Mouse (Mus musculus) midbrain, embryonic 16.5 days (tissue): ENCODE results near the gene Gm21518. TPM values are rescaled to one million over a fixed set of nuclear protein-coding genes. Genes with fewer than 3 reads are reported as not detected.
"Not testable (repeated sequence)": the region's sequence is repeated elsewhere in the genome, so short reads cannot be mapped to it uniquely, and the experiment has no call there.

ENCODE experiments used
- ATAC-seq: fragments of 200-750 bp; cut with Nextera tagmentation; 2 replicates; pipeline ENCODE4 v1.8.0; 2017; ENCODE audit warnings: moderate TSS enrichment
- H3K27ac ChIP-seq: fragments of 300-500 bp; sonication (generic); 2 replicates; pipeline ENCODE4 v1.5.1; 2014; ENCODE audit warnings: mild to moderate bottlenecking, low read length, mixed read lengths
- H3K27me3 ChIP-seq: fragments of 300-500 bp; sonication (generic); 2 replicates; pipeline ENCODE4 v1.6.1; 2014; ENCODE audit warnings: low read depth, low read length, mixed read lengths; ENCODE audit not compliant: control insufficient read depth, insufficient read depth
- H3K36me3 ChIP-seq: fragments of 300-500 bp; sonication (generic); 2 replicates; pipeline ENCODE4 v1.6.1; 2014; ENCODE audit warnings: mild to moderate bottlenecking, low read length, moderate library complexity, mixed read lengths; ENCODE audit not compliant: control insufficient read depth, insufficient read depth
- H3K4me1 ChIP-seq: fragments of 300-500 bp; sonication (generic); 2 replicates; pipeline ENCODE4 v1.6.1; 2014; ENCODE audit warnings: mild to moderate bottlenecking, low read length, mixed read lengths; ENCODE audit not compliant: control insufficient read depth, insufficient read depth
- H3K4me2 ChIP-seq: fragments of 300-500 bp; sonication (generic); 2 replicates; pipeline ENCODE4 v1.6.1; 2014; ENCODE audit warnings: mild to moderate bottlenecking, low read length, mixed read lengths
- H3K4me3 ChIP-seq: fragments of 300-500 bp; sonication (generic); 2 replicates; pipeline ENCODE4 v1.5.1; 2014; ENCODE audit warnings: low read depth, mild to moderate bottlenecking, low read length, moderate library complexity, mixed read lengths
- H3K9ac ChIP-seq: fragments of 300-500 bp; sonication (generic); 2 replicates; pipeline ENCODE4 v1.6.1; 2014; ENCODE audit warnings: low read depth, low read length, mixed read lengths
- H3K9me3 ChIP-seq: fragments of 300-500 bp; sonication (generic); replicated peaks from 2 replicates; pipeline ENCODE4 v1.6.1; 2014; ENCODE audit warnings: mild to moderate bottlenecking, low read length, mixed read lengths; ENCODE audit not compliant: control insufficient read depth, poor library complexity, severe bottlenecking
- WGBS: fragments of 180-500 bp; shearing (Covaris S2); extraction: QIAGEN DNeasy Blood & Tissue Kit; methylation state at CpG from one replicate; pipeline ENCODE4 v1.1.7; 2014; 5-methylcytosine and 5-hydroxymethylcytosine counted together
- polyA plus RNA-seq: library from polyadenylated mRNA; unstranded; fragments of >200 nt; fragmentation: Nextera tagmentation; extraction: Ambion mirVana; gene quantifications from 2 replicates; pipeline ENCODE4 v1.2.1, GENCODE M21; 2015

Gene Gm21518
- polyA plus RNA-seq: not detected in 2 replicates

GRCm38 (mm10) chrY:62190566-62190965 is at the start of gene Gm21518:
Gene Gm21518, plus strand, starts transcription at chrY:62190866.
- not testable (repeated sequence) for H3K4me3 ChIP-seq, H3K27me3 ChIP-seq, H3K36me3 ChIP-seq, H3K9me3 ChIP-seq, H3K9ac ChIP-seq, H3K4me2 ChIP-seq, H3K27ac ChIP-seq, H3K4me1 ChIP-seq, ATAC-seq
- no CpG with 5 or more reads among the region's 6 CpGs for WGBS
